Mouse (Mus musculus): ENCODE results near the gene Zfp385b. TPM values are rescaled to one million over a fixed set of nuclear protein-coding genes. Genes with fewer than 3 reads are reported as not detected.

The Zfp385b gene
- polyA plus RNA-seq, 1 experiment from 2014 or later = 6.2 TPM

- H3K36me3 ChIP-seq (ENCODE audit: control insufficient read depth, insufficient read depth, low read length) = no peaks in the 10 kb centered on the region
- WGBS = 29% methylated on average over 7 of the region's 7 CpGs
- H3K4me2 ChIP-seq (replicated peaks; ENCODE audit: low read depth, low read length) = no peak overlapping the region
- no peak overlapping the region for H3K4me3 ChIP-seq (ENCODE audit: low read depth, low read length)
- H3K9me3 ChIP-seq (ENCODE audit: control insufficient read depth, low read depth, low read length) = no peaks in the 10 kb centered on the region
- H3K27ac ChIP-seq (ENCODE audit: low read length) = no peak overlapping the region
- ATAC-seq (ENCODE audit: insufficient number of reproducible peaks, insufficient read depth, low FRiP score, low read depth) = no peak
- H3K4me1 ChIP-seq (ENCODE audit: control insufficient read depth, insufficient read depth, low read length) = no peaks in the 10 kb centered on the region
- no peaks in the 10 kb centered on the region for H3K27me3 ChIP-seq (ENCODE audit: control insufficient read depth, insufficient read depth, low read length)
- H3K9ac ChIP-seq (replicated peaks; ENCODE audit: low read depth, low read length) = no peak overlapping the region
Observed at GRCm38 (mm10) chr2:77709206-77709794, 110.1 kb downstream of the Zfp385b start.

- Histone ChIP-seq H3K9me3 (ENCODE audit: control insufficient read depth, low read depth, low read length) (no peaks in the 10 kb centered on the region), H3K4me2 (replicated peaks; ENCODE audit: low read depth, low read length) (no peak overlapping the region), H3K27ac (ENCODE audit: low read length) (no peak overlapping the region), H3K4me3 (ENCODE audit: low read depth, low read length) (no peak overlapping the region), H3K36me3 (ENCODE audit: control insufficient read depth, insufficient read depth, low read length) (no peaks in the 10 kb centered on the region), H3K4me1 (ENCODE audit: control insufficient read depth, insufficient read depth, low read length) (no peaks in the 10 kb centered on the region), H3K9ac (replicated peaks; ENCODE audit: low read depth, low read length) (no peak overlapping the region), H3K27me3 (ENCODE audit: control insufficient read depth, insufficient read depth, low read length) (no peaks in the 10 kb centered on the region)
- ATAC-seq (ENCODE audit: insufficient number of reproducible peaks, insufficient read depth, low FRiP score, low read depth) = no peak
- WGBS = 78% methylated on average over 9 of the region's 9 CpGs
Observed at GRCm38 (mm10) chr2:77707138-77707537, 112.3 kb downstream of the Zfp385b start.

- H3K9me3 ChIP-seq (ENCODE audit: control insufficient read depth, low read depth, low read length) = no peaks in the 10 kb centered on the region
- no peak for ATAC-seq (ENCODE audit: insufficient number of reproducible peaks, insufficient read depth, low FRiP score, low read depth)
- H3K27ac ChIP-seq (ENCODE audit: low read length) = no peak overlapping the region
- WGBS = 78% methylated on average over 2 of the region's 2 CpGs
- H3K4me1 ChIP-seq (ENCODE audit: control insufficient read depth, insufficient read depth, low read length) = no peaks in the 10 kb centered on the region
- H3K9ac ChIP-seq (replicated peaks; ENCODE audit: low read depth, low read length) = no peak overlapping the region
- no peaks in the 10 kb centered on the region for H3K27me3 ChIP-seq (ENCODE audit: control insufficient read depth, insufficient read depth, low read length)
- no peak overlapping the region for H3K4me3 ChIP-seq (ENCODE audit: low read depth, low read length)
- no peaks in the 10 kb centered on the region for H3K36me3 ChIP-seq (ENCODE audit: control insufficient read depth, insufficient read depth, low read length)
- H3K4me2 ChIP-seq (replicated peaks; ENCODE audit: low read depth, low read length) = no peak overlapping the region
Observed at GRCm38 (mm10) chr2:77705476-77705875, 114.0 kb downstream of the Zfp385b start.

GRCm38 (mm10) chr2:77703080-77703479 lies 116.4 kb downstream of the Zfp385b start:
- no peaks in the 10 kb centered on the region for H3K27me3 ChIP-seq (ENCODE audit: control insufficient read depth, insufficient read depth, low read length)
- H3K27ac ChIP-seq (ENCODE audit: low read length) = no peak overlapping the region
- H3K36me3 ChIP-seq (ENCODE audit: control insufficient read depth, insufficient read depth, low read length) = no peaks in the 10 kb centered on the region
- no peaks in the 10 kb centered on the region for H3K9me3 ChIP-seq (ENCODE audit: control insufficient read depth, low read depth, low read length)
- WGBS = 21% methylated on average over 19 of the region's 19 CpGs
- no peak for ATAC-seq (ENCODE audit: insufficient number of reproducible peaks, insufficient read depth, low FRiP score, low read depth)
- H3K4me2 ChIP-seq (replicated peaks; ENCODE audit: low read depth, low read length) = peak overlapping the region; percentile 40
- H3K4me1 ChIP-seq (ENCODE audit: control insufficient read depth, insufficient read depth, low read length) = no peaks in the 10 kb centered on the region
- H3K4me3 ChIP-seq (ENCODE audit: low read depth, low read length) = peak overlapping the region; percentile 13
- H3K9ac ChIP-seq (replicated peaks; ENCODE audit: low read depth, low read length) = no peak overlapping the region

- Histone ChIP-seq H3K4me2 (replicated peaks; ENCODE audit: low read depth, low read length) (no peak overlapping the region), H3K9ac (replicated peaks; ENCODE audit: low read depth, low read length) (no peak overlapping the region), H3K27ac (ENCODE audit: low read length) (no peak overlapping the region), H3K4me3 (ENCODE audit: low read depth, low read length) (no peak overlapping the region), H3K9me3 (ENCODE audit: control insufficient read depth, low read depth, low read length) (no peaks in the 10 kb centered on the region), H3K27me3 (ENCODE audit: control insufficient read depth, insufficient read depth, low read length) (no peaks in the 10 kb centered on the region), H3K4me1 (ENCODE audit: control insufficient read depth, insufficient read depth, low read length) (no peaks in the 10 kb centered on the region), H3K36me3 (ENCODE audit: control insufficient read depth, insufficient read depth, low read length) (no peaks in the 10 kb centered on the region)
- ATAC-seq (ENCODE audit: insufficient number of reproducible peaks, insufficient read depth, low FRiP score, low read depth) = no peak
- WGBS = 82% methylated on average over 8 of the region's 8 CpGs
Observed at GRCm38 (mm10) chr2:77691174-77691573, 128.3 kb downstream of the Zfp385b start.

- no peak for ATAC-seq (ENCODE audit: insufficient number of reproducible peaks, insufficient read depth, low FRiP score, low read depth)
- Histone ChIP-seq H3K9me3 (ENCODE audit: control insufficient read depth, low read depth, low read length) (no peaks in the 10 kb centered on the region), H3K9ac (replicated peaks; ENCODE audit: low read depth, low read length) (no peak overlapping the region), H3K4me3 (ENCODE audit: low read depth, low read length) (no peak overlapping the region), H3K4me1 (ENCODE audit: control insufficient read depth, insufficient read depth, low read length) (no peaks in the 10 kb centered on the region), H3K36me3 (ENCODE audit: control insufficient read depth, insufficient read depth, low read length) (no peaks in the 10 kb centered on the region), H3K27me3 (ENCODE audit: control insufficient read depth, insufficient read depth, low read length) (no peaks in the 10 kb centered on the region), H3K27ac (ENCODE audit: low read length) (no peak overlapping the region), H3K4me2 (replicated peaks; ENCODE audit: low read depth, low read length) (no peak overlapping the region)
- WGBS = 78% methylated on average over 8 of the region's 8 CpGs
Observed at GRCm38 (mm10) chr2:77690316-77690715, 129.1 kb downstream of the Zfp385b start.

GRCm38 (mm10) chr2:77688651-77689050 lies 130.8 kb downstream of the Zfp385b start:
- Histone ChIP-seq H3K9ac (replicated peaks; ENCODE audit: low read depth, low read length) (no peak overlapping the region), H3K4me1 (ENCODE audit: control insufficient read depth, insufficient read depth, low read length) (no peaks in the 10 kb centered on the region), H3K27ac (ENCODE audit: low read length) (no peak overlapping the region), H3K4me3 (ENCODE audit: low read depth, low read length) (no peak overlapping the region), H3K9me3 (ENCODE audit: control insufficient read depth, low read depth, low read length) (no peaks in the 10 kb centered on the region), H3K36me3 (ENCODE audit: control insufficient read depth, insufficient read depth, low read length) (no peaks in the 10 kb centered on the region), H3K4me2 (replicated peaks; ENCODE audit: low read depth, low read length) (no peak overlapping the region), H3K27me3 (ENCODE audit: control insufficient read depth, insufficient read depth, low read length) (no peaks in the 10 kb centered on the region)
- WGBS = 75% methylated on average over 4 of the region's 4 CpGs
- no peak for ATAC-seq (ENCODE audit: insufficient number of reproducible peaks, insufficient read depth, low FRiP score, low read depth)

- Histone ChIP-seq H3K27ac (ENCODE audit: low read length) (no peak overlapping the region), H3K4me3 (ENCODE audit: low read depth, low read length) (no peak overlapping the region), H3K9ac (replicated peaks; ENCODE audit: low read depth, low read length) (no peak overlapping the region), H3K36me3 (ENCODE audit: control insufficient read depth, insufficient read depth, low read length) (no peaks in the 10 kb centered on the region), H3K27me3 (ENCODE audit: control insufficient read depth, insufficient read depth, low read length) (no peaks in the 10 kb centered on the region), H3K4me2 (replicated peaks; ENCODE audit: low read depth, low read length) (no peak overlapping the region), H3K9me3 (ENCODE audit: control insufficient read depth, low read depth, low read length) (no peaks in the 10 kb centered on the region), H3K4me1 (ENCODE audit: control insufficient read depth, insufficient read depth, low read length) (no peaks in the 10 kb centered on the region)
- ATAC-seq (ENCODE audit: insufficient number of reproducible peaks, insufficient read depth, low FRiP score, low read depth) = no peak
- 68% methylated on average over 3 of the region's 3 CpGs for WGBS
Observed at GRCm38 (mm10) chr2:77684088-77684487, 135.4 kb downstream of the Zfp385b start.

GRCm38 (mm10) chr2:77682205-77682604 lies 137.2 kb downstream of the Zfp385b start:
- WGBS = 77% methylated on average over 5 of the region's 5 CpGs
- Histone ChIP-seq H3K4me2 (replicated peaks; ENCODE audit: low read depth, low read length) (no peak overlapping the region), H3K4me3 (ENCODE audit: low read depth, low read length) (no peak overlapping the region), H3K27ac (ENCODE audit: low read length) (no peak overlapping the region), H3K36me3 (ENCODE audit: control insufficient read depth, insufficient read depth, low read length) (no peaks in the 10 kb centered on the region), H3K9ac (replicated peaks; ENCODE audit: low read depth, low read length) (no peak overlapping the region), H3K27me3 (ENCODE audit: control insufficient read depth, insufficient read depth, low read length) (no peaks in the 10 kb centered on the region), H3K4me1 (ENCODE audit: control insufficient read depth, insufficient read depth, low read length) (no peaks in the 10 kb centered on the region), H3K9me3 (ENCODE audit: control insufficient read depth, low read depth, low read length) (no peaks in the 10 kb centered on the region)
- ATAC-seq (ENCODE audit: insufficient number of reproducible peaks, insufficient read depth, low FRiP score, low read depth) = no peak

Data from stomach, embryonic 14.5 days (tissue).